26 mouse cellular contexts compared by ENCODE assay signal in genomic region chr2:24435699-24436098, GRCm38 (mm10). TPM values are rescaled to one million over a fixed set of nuclear protein-coding genes. Genes with fewer than 3 reads are reported as not detected.
A peak's percentile ranks its signal among the peaks of the same experiment; 100 is the strongest.
DNase-seq lines count a peak whose midpoint lies in the region; ATAC-seq and TF ChIP-seq lines count a peak whose summit lies in the region.
"Had no signal": no experiment of that assay in that cellular context is flagged by ENCODE, and none has a peak within 500 bp of the region (broad histone marks: within the 10 kb centered on the region; RNA-seq: fewer than 3 reads in every experiment).

No protein-coding gene starts in this region.

- H3K27me3 ChIP-seq in heart, adult 2 months (ENCODE audit: control insufficient read depth, insufficient read depth, low read length), result no peaks in the 10 kb centered on the region
- H3K27me3 ChIP-seq in lung, embryonic 15.5 days, result no peaks in the 10 kb centered on the region
- no peaks in the 10 kb centered on the region for H3K27me3 ChIP-seq in intestine, embryonic 15.5 days (replicated peaks)
- H3K27me3 ChIP-seq: embryonic facial prominence, embryonic 15.5 days; heart, embryonic 12.5 days; Patski had no signal

- H3K9ac ChIP-seq in heart, adult 2 months (ENCODE audit: low read depth, low read length), result no peak overlapping the region
- no peak overlapping the region for H3K9ac ChIP-seq in lung, embryonic 15.5 days
- no peak overlapping the region for H3K9ac ChIP-seq in intestine, embryonic 15.5 days
- H3K9ac ChIP-seq: embryonic facial prominence, embryonic 15.5 days; heart, embryonic 12.5 days had no signal

- no peaks in the 10 kb centered on the region for H3K79me2 ChIP-seq in heart, adult 2 months (replicated peaks; ENCODE audit: control insufficient read depth, insufficient read depth, low read length)

- H3K4me3 ChIP-seq in heart, adult 2 months, result no peak overlapping the region
- no peak overlapping the region for H3K4me3 ChIP-seq in lung, embryonic 15.5 days
- no peak overlapping the region for H3K4me3 ChIP-seq in intestine, embryonic 15.5 days (replicated peaks)
- H3K4me3 ChIP-seq: embryonic facial prominence, embryonic 15.5 days; erythroblast, embryonic 14.5 days; forebrain, embryonic 10.5 days; gastrocnemius, adult 2 months; heart, embryonic 12.5 days had no signal

- no peak for TF ChIP-seq CTCF in heart, adult 2 months (IDR thresholded peaks at IDR 0.05)

- intact Hi-C loops in heart, adult 2 months (cut with DNase I), result no loop called here

- no peak for TF ChIP-seq POLR2A in heart, adult 2 months (IDR thresholded peaks at IDR 0.05; ENCODE audit: insufficient read depth, low read depth, low read length)

- no peaks in the 10 kb centered on the region for H3K4me1 ChIP-seq in heart, adult 2 months (ENCODE audit: control insufficient read depth, insufficient read depth, low read length)
- no peaks in the 10 kb centered on the region for H3K4me1 ChIP-seq in lung, embryonic 15.5 days
- H3K4me1 ChIP-seq in intestine, embryonic 15.5 days (replicated peaks), result no peaks in the 10 kb centered on the region
- H3K4me1 ChIP-seq: embryonic facial prominence, embryonic 15.5 days had no signal

- no peak overlapping the region for H3K4me2 ChIP-seq in lung, embryonic 15.5 days
- no peak overlapping the region for H3K4me2 ChIP-seq in intestine, embryonic 15.5 days (replicated peaks)
- H3K4me2 ChIP-seq: embryonic facial prominence, embryonic 15.5 days; heart, embryonic 12.5 days had no signal

- DNase-seq in heart, adult 11 months, result peak; percentile 84
- DNase-seq in heart, adult 2 months, result no peak
- DNase-seq in lung, postnatal 10 days, result no peak
- DNase-seq in ovary, adult 18-20 months (ENCODE audit: low spot score), result no peak
- DNase-seq in urinary bladder, postnatal 14 days (ENCODE audit: low spot score), result no peak
- DNase-seq: adrenal gland, adult 2 months; adrenal gland, postnatal 25 days; B cell, adult 2 months; cerebellum, adult 2 months; cerebellum, postnatal 10 days; embryo, embryonic 11 days; gastrocnemius, adult 2 months; gastrocnemius, postnatal 25 days; heart, adult 18-20 months had no signal

- H3K9me3 ChIP-seq in lung, embryonic 15.5 days, result no peaks in the 10 kb centered on the region
- H3K9me3 ChIP-seq in intestine, embryonic 15.5 days, result no peaks in the 10 kb centered on the region
- H3K9me3 ChIP-seq: embryonic facial prominence, embryonic 15.5 days; forebrain, embryonic 10.5 days; heart, embryonic 12.5 days had no signal

- 0 out of 2 replicates have a peak, but pooled peaks have one; percentile 31 for ATAC-seq in lung, embryonic 15.5 days (ENCODE audit: borderline replicate concordance, extremely low read depth, low FRiP score, low TSS enrichment)
- ATAC-seq in intestine, embryonic 15.5 days, result peak; percentile 28; the same call in 1 of the 2 replicates
- peak; percentile 77 for ATAC-seq in megakaryocyte progenitor cell, adult 5-6 weeks (replicated peaks; ENCODE audit: poor library complexity)
- ATAC-seq: forebrain, embryonic 14.5 days; hindbrain, embryonic 16.5 days had no signal

- TF ChIP-seq EP300 in heart, adult 2 months (IDR thresholded peaks at IDR 0.05; ENCODE audit: insufficient read depth, low read depth, low read length), result no peak

- H3K27ac ChIP-seq in heart, adult 2 months, result no peak overlapping the region
- H3K27ac ChIP-seq in lung, embryonic 15.5 days, result no peak overlapping the region
- H3K27ac ChIP-seq in intestine, embryonic 15.5 days, result no peak overlapping the region
- H3K27ac ChIP-seq: embryonic facial prominence, embryonic 15.5 days; forebrain, embryonic 10.5 days; gastrocnemius, adult 2 months had no signal

- WGBS in heart, adult 2 months, result 72% methylated on average over 11 of the region's 11 CpGs
- WGBS in lung, embryonic 15.5 days, result 67% methylated on average over 11 of the region's 11 CpGs
- WGBS in intestine, embryonic 15.5 days, result 69% methylated on average over 11 of the region's 11 CpGs

- H3K36me3 ChIP-seq in heart, adult 2 months (ENCODE audit: control insufficient read depth, insufficient read depth, low read length), result no peaks in the 10 kb centered on the region; the same call in 1 of the 2 replicates
- H3K36me3 ChIP-seq in lung, embryonic 15.5 days, result no peaks in the 10 kb centered on the region
- H3K36me3 ChIP-seq in intestine, embryonic 15.5 days, result no peaks in the 10 kb centered on the region
- H3K36me3 ChIP-seq: embryonic facial prominence, embryonic 15.5 days; forebrain, embryonic 10.5 days; heart, embryonic 12.5 days had no signal

RNA-seq across cellular contexts. Expression of gene Pax8, which starts 39.7 kb away (rescaled TPM):
- not detected for total RNA-seq in heart, adult 2 months (2021)
- polyA plus RNA-seq in heart, adult 2 months (2012; rRNA removed), result not detected in 2 replicates
- 0.22 TPM in 1 of 2 replicates, not detected in the other for polyA plus RNA-seq in lung, embryonic 15.5 days (2015; fragmentation: Nextera tagmentation; extraction: Ambion mirVana)
- 0.73 and 1.1 TPM in 2 replicates for polyA plus RNA-seq in intestine, embryonic 15.5 days (2015; fragmentation: Nextera tagmentation; extraction: Ambion mirVana)
- total RNA-seq in megakaryocyte progenitor cell, adult 5-6 weeks (2015), result 1.3 and 2.9 TPM in 2 replicates
- total RNA-seq in megakaryocyte progenitor cell, adult 5-6 weeks (2017), result 0.20 and 1.1 TPM in 2 replicates
- total RNA-seq: adrenal gland, adult 2 months; adrenal gland, postnatal 25 days; gastrocnemius, adult 2 months; gastrocnemius, postnatal 25 days; heart, adult 18-20 months; heart, postnatal 25 days had no signal
- polyA plus RNA-seq: adrenal gland, adult 2 months; erythroblast, embryonic 14.5 days; forebrain, embryonic 14.5 days; heart, embryonic 12.5 days; heart, embryonic 16.5 days had no signal
